Mouse (Mus musculus) heart, postnatal 25 days (tissue): Measurements from ENCODE around the gene Kdm2b. TPM values are rescaled to one million over a fixed set of nuclear protein-coding genes. Genes with fewer than 3 reads are reported as not detected.

Experiments
- total RNA-seq, 2 experiments: library from RNA; stranded (reverse); gene quantifications; 2 replicates each; pipeline ENCODE4 v1.2.3; 2021

Kdm2b gene
- total RNA-seq, 2 experiments from 2014 or later: 15.4 to 16.8 TPM

Other genes with a start within 250 kb of the Kdm2b start
- gene Camkk2, start 210.4 kb downstream of the Kdm2b start, total RNA-seq: 10 to 100 TPM; 11.0 to 11.4 TPM
- gene Anapc5, start 168.5 kb downstream of the Kdm2b start, total RNA-seq: 100 to 1,000 TPM; 161 to 165 TPM
- 10 to 100 TPM; 24.0 to 28.2 TPM for gene Rnf34, start 139.8 kb downstream of the Kdm2b start, total RNA-seq
- 10 to 100 TPM; 15.1 to 16.1 TPM for gene Orai1, start 25.3 kb upstream of the Kdm2b start, total RNA-seq
- not detected for gene Morn3, start 57.2 kb upstream of the Kdm2b start, total RNA-seq
- 10 to 100 TPM in 1 of 2 experiments, 1 to 10 TPM in 1; 8.6 to 10.6 TPM for gene Tmem120b, start 78.6 kb upstream of the Kdm2b start, total RNA-seq
- gene Rhof, start 142.9 kb upstream of the Kdm2b start, total RNA-seq: under 1 TPM; 0.36 to 0.45 TPM
- 10 to 100 TPM; 14.4 to 18.4 TPM for gene Setd1b, start 152.4 kb upstream of the Kdm2b start, total RNA-seq
- 10 to 100 TPM; 15.6 to 16.7 TPM for gene Psmd9, start 179.6 kb upstream of the Kdm2b start, total RNA-seq
- gene Hpd, start 192.9 kb upstream of the Kdm2b start, total RNA-seq: not detected